Mouse (Mus musculus) neutrophil, adult 5-6 weeks (primary cell): ENCODE data around the gene Ankrd55. TPM values are rescaled to one million over a fixed set of nuclear protein-coding genes. Genes with fewer than 3 reads are reported as not detected.
A peak's percentile ranks its signal among the peaks of the same experiment; 100 is the strongest.

ENCODE experiments used
- ATAC-seq: fragments of 151-379, 151-347 bp; 2 replicates; pipeline ENCODE4 v1.8.0; 2017; ENCODE audit warnings: mild to moderate bottlenecking, moderate TSS enrichment; ENCODE audit not compliant: insufficient number of reproducible peaks, poor library complexity, low FRiP score, severe bottlenecking; ENCODE audit errors: extremely low read depth
- total RNA-seq: library from RNA; stranded (forward); fragments of 200-1000 nt; gene quantifications from 2 replicates; pipeline ENCODE4 v1.2.3, GENCODE M21; 2017

The Ankrd55 gene
- total RNA-seq, 1 experiment from 2014 or later = not detected

DNA sequence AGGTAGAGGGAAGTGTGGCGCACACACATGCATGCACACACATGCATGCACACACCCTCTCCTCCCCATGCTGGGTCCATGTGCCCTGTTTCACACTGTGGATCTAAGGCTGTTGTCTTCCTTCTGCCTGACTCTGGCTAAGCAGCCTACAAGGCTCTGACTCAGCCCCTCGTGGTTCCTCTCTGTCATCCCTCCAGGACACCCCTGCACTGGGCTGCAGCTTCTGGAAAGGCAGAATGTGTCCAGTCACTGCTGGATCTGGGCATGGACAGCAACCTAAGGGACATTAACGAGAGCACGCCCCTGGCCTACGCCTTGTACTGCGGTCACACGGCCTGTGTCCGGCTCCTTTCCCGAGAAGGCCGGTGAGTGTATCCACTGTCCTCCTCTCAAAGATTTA lies 75.0 kb downstream of the Ankrd55 start:
- ATAC-seq = no peak

DNA sequence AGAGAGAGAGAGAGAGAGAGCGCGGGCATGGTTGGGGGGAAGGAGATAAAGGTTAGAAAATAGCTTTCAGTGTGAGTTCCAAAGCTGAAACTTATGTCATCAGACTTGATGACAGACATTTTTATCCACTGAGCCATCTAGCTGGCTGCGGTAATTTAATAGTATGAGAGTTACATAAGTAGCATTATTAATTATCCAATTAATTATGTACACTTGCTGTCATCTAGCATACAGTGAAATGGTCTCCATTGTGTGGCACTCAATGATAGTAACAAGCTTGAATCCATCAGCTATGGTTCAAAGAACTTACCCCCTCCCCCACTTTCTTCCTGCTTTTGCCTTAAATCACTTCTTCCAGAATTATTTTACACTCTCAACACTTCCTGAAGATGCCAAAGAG lies 75.5 kb downstream of the Ankrd55 start:
- no peak for ATAC-seq

DNA sequence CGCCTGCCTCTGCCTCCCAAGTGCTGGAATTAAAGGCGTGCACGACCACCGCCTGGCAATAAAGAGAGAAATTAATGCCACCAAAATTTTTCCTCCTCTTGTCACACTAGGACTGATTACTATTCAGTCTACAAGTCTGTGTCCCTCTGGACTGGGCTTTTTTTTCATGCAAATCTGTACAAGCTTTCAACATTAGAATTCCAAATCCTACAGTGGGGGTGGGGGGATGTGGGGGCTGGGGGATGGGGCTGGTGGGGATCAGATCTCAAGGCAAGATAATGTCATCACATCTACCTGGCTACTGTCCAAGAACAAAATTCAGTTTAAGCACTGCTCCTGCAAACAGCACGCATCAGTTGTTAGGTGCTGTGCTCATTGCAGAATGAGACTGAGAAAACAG lies 76.4 kb downstream of the Ankrd55 start:
- ATAC-seq = no peak

DNA sequence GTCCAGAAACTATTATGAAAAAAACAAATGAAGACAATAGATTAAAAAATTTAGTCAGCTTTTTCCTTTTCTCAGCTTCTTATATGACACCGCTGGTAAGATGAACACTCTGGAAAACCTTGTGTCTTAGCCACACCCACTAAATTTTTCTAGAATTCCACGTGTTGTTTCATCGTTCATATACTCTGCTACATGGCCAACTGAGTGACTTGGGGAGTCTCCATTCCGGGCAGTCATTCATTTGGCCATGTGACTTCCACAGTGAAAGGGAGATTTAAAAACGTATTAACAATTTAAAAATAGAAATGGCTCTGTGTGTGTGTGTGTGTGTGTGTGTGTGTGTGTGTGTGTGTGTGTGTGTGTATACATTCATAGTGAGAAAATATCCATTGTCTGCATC lies 77.1 kb downstream of the Ankrd55 start:
- no peak for ATAC-seq

DNA sequence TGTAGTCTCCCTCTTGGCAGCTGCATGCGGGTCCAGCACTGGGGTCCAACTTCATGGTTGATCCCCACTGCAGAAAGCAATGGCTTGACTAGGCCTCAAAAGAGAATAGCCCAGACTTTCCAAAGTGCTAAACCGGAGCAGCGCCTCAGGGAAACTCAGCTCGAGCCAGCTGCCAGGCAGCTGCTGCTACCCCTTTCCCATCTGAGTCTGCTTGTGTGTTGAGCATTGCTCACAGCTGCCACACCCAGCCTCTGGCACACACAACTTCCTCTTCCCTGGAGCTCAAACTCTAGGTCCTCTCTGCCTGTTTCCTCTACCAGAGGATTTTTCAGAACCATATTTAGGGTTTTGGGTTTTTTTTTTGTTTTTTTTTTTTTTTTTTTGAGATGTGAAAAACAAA lies 77.5 kb downstream of the Ankrd55 start:
- no peak for ATAC-seq

DNA sequence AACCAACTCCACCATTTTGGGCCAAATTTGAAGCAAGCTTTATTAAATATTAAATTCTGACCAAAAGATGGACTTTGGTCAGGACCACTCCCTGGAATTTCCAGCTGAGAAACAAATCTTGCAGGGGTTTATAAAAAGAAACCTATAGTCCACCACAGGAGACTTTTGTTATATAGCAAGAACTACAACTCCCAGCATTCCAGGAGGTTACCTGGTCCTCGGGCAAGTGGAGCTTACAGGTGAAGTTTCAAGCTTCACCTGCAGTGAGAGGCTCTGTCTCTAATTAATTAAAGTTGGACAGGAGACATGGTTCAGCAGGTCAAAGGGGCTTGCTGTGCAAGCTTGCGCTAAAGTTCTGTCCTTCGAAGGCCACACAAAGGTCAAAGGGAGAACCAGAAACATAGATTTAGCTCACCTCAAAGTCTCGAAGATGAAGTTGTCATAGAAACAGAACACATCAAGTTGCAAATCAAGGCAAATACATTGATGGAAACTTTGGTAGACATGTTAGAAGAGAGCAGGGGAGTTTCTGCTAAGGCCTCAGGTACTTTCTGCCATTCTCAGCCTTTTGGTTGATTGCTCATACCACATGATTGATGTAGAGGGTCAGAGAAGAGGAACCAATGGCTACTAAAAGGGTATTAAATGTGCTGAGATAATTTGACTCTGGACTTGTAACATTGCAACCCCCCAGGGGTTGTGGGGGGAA lies 78.2 kb downstream of the Ankrd55 start:
- peak; percentile 19; the same call in 1 of the 2 replicates for ATAC-seq

DNA sequence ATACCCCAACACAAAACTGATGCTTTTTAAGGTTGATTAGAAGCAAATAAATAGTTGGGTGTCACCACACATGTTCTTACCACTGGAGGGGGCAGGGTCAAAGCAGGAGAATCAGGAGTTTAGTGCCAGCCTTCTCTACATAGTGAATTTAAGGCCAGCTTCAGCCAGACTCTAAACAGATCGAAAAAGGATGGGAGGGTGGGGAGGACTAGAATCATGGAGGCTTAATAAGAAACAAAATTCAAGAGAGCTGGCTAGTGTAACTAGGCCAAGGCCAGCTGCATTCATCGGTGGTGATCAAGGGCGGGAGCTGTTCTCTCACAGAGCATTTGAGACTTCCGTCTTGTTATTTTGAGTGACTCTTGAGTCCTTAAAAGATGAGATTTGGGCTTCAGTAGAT lies 83.5 kb downstream of the Ankrd55 start:
- no peak for ATAC-seq

DNA sequence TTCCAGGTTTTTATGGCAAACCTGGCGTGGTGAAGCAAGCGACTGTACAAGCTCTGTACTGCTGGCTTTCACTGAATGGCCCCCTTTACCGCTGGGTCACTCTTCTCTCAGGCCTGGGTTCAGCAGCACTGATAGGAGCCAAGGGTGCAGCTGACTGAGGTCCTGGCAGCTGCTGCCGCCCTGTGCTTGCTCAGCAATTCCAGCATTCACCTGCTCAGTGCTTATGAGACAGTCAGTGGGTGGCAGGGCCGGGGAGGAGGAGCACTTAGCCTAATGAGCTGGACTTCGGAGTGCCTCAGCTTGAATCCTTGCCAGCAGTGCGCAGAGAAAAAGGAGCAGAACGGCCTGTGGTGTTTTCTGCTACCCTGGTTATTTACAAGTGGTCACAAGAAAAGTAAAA lies 87.5 kb downstream of the Ankrd55 start:
- ATAC-seq = no peak

DNA sequence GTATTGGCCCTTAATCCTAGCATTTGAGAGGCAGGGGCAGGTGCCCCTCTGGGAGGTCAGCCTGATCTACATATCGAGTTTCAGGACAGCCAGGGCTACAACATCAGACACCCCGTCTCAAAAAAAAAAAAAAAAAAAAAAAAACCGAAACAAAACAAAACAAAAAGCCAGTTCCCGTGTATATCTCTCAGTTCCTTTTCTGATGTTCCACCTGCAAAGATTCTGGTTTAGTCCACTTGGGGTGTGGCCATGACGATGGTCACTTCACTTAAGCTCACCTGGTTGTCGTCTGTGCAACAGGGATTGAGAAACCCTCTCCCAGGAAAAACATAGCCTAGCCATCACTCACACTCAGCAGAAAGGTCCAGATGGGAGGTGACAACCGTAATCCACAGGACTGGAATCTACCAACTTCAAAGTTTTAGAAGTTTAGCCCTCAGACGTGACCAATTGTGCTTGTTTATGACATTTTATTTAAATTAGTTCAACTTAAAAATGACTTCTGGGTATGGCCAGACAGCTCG lies 90.6 kb downstream of the Ankrd55 start:
- 0 out of 2 replicates have a peak, but pooled peaks have one; percentile 16 for ATAC-seq

DNA sequence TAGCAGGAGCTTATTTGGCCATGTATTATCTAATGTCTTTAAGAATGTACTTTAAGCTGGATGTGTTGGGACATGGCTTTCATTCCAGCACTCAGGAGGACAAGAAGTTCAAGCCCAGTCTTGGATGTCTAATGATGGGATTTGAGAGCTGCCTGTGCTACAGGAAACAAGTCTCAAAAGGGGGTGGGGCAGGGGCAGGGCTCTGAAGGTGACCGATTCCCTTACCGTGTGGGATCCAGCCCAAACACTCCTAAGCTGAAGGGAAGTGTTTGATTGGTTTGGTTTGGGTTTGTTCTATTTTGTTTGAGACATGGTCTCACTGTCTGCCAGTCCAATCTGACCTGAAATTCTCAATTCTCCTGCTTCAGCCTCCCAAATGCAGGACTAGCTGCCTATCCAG lies 93.2 kb downstream of the Ankrd55 start:
- ATAC-seq = no peak

DNA sequence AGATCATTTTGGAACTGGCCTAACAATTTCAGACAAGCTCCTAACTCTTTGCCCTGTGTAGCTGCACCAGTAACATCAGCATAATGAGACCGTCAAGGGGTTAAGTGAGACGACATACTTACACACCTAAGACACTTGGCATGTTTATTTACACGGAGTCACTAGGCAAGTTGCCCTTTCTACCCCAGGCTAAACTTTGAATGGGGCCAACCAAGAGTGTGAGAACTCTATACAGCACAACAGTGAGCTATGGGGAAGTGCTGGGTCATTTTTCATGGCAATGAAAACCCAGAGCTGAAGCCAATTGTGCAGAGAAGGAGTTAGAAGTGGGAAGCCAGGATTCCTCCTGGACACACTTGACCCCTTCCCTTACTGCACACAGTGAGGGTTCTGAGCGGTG lies 94.2 kb downstream of the Ankrd55 start:
- ATAC-seq = no peak

DNA sequence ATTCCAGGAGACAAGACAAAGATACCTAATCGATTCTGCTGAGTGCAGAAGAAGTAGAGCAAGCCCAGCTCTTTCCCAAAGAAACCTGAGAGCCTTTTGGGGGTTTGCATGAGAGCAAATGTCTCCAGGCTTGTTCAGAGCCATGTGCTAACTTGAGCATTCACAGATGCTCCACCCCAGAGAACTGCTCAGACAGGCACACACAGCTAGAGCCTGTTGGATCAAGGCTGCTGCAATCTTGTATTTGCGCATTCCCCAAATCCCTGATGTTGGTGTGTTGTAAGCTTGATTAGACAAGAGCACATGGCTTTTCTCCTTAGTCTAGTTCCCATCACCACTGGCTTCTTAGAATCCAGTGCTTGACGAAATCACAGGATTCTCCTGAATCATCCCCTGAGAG lies 94.7 kb downstream of the Ankrd55 start:
- ATAC-seq = no peak

DNA sequence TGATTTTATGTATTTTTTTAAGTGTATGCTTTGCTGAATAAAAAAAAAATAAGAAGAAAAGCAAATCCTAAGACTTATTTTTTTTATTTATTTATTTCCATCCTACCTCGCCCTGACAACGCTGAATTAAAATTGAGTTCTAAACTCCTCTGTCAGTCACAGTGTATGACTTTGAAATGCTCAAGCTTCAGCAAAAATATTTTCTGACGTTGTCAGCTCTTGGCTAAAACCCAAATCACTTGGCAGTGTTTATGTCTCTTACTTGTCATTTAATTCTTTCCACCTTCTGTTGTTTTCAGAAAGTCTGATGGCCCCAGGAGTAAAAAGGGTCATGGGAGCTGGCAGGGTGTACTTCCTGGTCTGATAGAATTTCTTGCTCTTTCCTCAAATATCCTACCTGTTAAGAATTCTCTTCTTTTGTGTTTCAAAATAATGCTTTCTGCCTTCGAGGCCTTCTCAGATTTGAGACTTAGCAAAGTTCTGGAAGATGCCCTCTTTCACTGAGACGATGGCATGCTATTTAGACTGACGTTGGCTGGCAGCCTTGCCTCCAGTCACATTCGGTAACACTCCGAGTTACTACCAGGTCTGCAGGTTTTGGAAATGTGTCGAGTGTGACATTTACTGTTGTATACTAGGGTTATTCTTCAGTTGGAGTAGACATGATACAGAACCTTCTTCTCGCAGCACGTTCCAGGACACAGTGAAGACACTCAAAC lies 95.8 kb downstream of the Ankrd55 start:
- ATAC-seq = no peak

DNA sequence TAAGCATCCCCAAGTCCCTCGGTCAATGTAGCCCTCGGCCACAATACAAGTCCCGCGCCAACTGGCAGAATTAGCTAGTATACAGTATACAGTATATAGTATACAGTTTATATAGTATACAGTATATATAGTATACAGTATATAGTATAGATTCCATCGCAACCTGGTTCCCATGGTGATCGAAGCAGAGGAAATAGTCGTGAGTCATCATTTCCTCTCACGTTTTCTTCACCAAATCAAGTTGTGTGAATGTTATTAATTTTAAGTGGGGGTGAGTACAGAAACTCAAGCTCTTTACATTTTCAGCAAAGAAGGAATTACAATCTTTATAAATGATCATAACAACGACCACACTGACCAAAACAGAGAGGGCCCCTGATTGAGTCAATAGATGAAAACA lies 96.8 kb downstream of the Ankrd55 start:
- no peak for ATAC-seq

DNA sequence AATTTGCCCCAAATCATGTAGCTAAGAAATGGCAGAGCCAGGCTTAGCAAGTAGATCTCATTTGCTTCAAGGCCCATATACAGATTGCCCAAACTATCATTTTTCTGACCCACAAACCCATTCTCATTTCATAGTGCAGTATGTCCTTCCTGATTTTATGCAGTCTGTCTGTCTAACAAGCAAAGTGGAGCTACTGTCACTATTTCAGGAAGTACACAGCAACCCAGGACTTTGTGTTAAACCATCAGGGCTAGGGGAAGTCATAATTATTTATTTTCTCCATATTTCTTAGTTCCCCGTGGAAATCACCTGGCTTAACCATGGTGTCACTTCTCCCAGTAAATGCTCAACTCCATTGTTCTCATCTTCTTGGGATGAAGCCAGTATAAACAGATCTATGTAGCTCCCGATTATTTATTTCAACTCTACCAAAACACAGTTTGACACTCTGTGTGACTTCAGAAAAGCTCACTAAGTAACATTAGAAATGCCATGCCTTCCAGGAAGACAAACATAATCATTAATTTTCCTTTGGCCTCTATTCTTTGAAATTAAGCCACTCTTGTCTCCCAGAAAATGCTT lies 98.3 kb downstream of the Ankrd55 start:
- ATAC-seq = no peak

DNA sequence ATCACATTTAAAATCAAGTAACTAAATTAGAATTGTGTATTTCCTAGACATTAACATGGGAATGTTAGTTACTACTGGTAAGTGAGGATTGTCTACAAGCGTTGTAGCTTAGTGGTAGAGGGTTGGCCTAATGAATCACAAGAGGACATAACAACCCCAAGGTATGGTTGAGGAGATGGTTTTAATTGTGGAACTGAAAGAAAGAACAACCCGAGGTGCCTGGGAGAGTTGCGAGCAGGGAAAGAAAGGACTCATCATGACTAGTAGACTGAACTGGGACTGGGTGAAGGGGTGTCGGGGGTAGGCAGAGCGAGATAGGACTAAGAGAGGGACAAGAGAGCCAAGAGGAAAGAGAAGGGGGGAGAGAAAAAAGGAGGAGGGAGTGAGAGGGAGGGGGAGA lies 99.0 kb downstream of the Ankrd55 start:
- ATAC-seq = no peak

DNA sequence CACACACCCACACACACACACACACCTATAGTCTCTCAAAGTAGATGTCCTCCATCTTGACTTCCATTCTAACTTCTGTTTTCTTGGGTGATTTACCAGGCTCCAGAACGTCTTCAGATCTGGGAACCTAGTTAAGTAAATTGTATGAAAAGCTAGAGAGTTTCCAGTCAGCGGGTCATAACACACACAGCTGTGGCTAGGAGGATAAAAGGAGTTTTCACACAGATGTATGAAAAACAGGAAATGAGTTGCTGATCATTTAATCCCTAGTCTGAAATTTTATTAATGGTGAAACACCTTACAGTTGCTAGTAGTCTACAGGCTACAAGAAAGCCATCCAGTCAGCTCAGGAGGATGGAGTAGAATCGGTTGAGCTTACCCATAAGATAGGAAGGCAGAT lies 99.9 kb downstream of the Ankrd55 start:
- no peak for ATAC-seq

DNA sequence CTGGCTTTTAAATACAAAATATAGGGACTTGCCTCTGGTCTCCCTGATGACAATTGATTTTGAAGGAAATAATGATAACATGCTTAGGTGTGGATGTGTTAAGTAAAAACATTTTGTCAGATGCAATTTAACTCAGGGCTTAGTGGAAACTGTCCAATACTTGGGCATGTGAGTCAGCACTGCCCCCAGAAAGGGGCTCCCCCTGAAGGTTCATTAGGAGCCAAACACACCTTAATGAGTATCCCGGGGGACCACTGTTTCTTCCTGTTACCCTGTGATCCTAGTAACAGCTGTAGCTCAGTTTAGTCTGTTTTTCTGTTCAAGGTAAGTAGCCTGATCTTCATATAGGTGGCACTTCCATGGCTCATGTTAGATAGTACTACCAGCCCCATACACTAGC lies 102.0 kb downstream of the Ankrd55 start:
- ATAC-seq = peak; percentile 54; the same call in 1 of the 2 replicates

DNA sequence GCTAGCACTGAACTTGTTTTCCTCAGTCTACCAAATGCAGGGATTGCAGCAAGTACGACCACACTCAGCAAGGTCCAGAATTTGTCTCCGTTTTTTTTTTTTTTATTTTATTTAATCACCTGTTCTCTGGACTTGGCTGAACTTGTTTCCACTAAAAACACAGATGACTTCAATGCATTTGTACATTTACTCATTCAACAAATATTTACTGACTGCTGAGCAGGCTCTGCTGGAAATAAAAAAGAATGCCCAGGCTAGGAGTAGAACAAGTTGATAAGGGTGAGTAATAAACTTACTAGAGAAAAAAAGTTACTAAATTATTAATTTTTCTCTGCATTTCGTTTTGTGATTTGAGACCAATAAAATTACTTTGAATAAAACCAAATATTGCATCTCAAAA lies 103.1 kb downstream of the Ankrd55 start:
- ATAC-seq = no peak

DNA sequence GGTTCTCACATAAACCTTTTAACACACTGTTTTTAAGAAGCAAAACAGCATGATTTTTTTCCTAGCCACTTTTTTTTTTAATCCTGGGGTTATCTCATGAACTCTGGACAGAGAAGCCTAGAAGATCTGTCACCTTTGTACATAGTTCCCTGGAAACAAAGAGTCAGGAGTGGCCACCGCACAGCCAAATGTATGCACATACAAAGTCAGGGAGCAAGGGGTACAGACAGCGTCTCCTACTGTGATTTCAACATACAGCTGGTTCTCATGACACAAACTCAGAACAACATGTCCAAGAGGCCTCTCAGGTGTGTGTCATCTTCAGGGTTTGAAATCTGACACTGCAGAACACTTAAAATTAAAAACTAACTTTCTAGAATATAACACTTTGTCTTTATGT lies 105.1 kb downstream of the Ankrd55 start:
- ATAC-seq = no peak
